Mouse (Mus musculus) hematopoietic multipotent progenitor cell, adult 10-12 weeks (in vitro differentiated cells): Measurements from ENCODE around the gene Aaed1. TPM values are rescaled to one million over a fixed set of nuclear protein-coding genes. Genes with fewer than 3 reads are reported as not detected.

ENCODE experiments used
- polyA plus RNA-seq: library from polyadenylated mRNA; stranded (reverse); fragments of >175 nt; gene quantifications from 2 replicates; pipeline ENCODE4 v1.2.3, GENCODE M21; 2012; ENCODE audit warnings: low replicate concordance

The Aaed1 gene
- polyA plus RNA-seq, result 4.6 and 5.4 TPM in 2 replicates

DNA sequence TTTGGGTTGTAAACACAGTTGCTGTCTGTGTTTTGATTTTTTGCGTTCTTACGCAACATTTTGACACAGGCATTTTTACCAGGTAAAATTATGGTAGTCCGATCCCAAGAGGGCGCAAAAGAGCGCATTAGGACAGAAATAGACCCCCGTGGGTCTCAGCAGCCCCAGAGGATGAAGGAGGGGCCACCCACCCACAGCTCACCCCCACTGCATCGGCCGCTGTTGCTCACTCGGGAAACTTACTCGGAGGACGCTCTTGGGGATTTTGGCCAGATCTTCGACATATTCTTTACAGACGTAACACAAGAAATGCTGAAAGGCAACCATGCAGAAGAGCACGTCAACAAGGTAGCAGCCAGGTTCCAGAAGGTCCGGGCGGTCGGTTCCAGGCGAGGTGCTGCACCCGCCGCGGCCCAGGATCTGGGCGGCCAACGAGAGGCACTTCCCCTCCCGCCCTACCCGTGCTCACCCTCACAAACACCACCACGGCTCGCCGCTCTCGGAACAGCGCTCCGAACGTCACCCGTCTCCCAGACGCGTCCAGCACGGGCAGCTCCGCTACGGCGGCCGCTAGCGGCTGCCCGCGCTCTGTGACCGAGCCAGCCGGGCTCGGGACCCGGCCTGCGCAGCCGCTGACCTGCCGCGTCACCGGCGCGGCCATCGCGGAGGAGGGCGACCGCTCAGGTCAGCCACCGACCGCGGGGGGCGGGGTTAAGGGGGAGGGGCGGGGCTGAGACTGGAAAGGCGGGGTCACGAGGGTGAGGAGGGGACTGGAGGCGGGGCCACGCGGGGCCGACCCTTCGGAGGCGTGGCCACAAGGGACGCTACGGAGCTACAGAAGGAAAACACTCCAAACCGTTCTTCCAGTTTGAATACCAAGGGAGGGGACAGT is at the start of gene Aaed1:
Gene Aaed1 (minus strand): TSS at position 687 of the 892 bp plus-strand sequence.

DNA sequence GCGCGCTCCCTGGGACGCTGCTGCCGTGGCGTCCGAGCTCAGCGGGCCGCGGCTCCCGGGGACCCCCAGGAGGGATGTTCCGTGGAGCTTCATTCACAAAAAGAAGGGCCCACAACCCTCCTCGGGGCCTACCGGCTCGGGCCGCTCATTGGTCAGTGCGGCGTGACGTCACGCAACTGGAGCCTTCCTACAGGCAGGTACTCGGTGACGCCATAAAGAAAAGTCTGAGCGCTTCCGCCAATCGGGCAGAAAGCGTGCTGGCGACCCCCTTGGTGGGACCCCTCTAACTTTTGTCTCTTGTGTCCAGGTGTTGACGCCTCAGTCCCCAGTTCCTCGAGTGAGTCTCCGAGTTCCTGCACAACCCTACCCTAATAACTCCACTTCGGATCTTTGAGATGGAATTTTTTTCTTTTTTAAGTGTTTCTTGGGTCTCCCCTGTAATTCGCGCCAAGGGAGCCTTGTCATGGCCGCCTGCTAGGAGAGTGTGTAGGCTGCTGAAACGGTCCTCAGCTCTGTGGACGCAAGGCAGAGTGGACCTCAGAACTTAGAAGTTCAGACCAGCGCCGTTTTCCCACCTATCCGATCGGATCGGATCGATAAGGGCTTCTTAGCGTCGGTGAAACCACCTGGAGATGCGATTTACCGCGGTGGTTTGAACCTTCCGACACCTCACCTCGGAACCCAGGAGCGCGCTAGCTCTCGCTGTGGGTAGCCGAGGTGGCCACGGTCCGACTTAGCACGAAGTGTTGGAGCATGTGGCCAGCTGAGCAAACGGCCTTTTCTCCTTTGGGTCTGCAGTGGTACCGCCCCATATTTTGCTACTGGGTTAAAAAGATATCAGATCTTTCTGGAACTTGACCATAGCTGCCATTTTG is 37.4 kb downstream of the Aaed1 start, which contains the start of gene Cdc14b:
Gene Cdc14b (minus strand): TSS at position 412 of the 875 bp plus-strand sequence.

Other genes with a start within 250 kb of the Aaed1 start
- gene Hsd17b3, start 223.5 kb downstream of the Aaed1 start, polyA plus RNA-seq, result not detected in 2 replicates
- gene Slc35d2, start 183.3 kb downstream of the Aaed1 start, polyA plus RNA-seq, result 37.7 and 56.2 TPM in 2 replicates
- gene Zfp367, start 159.5 kb downstream of the Aaed1 start, polyA plus RNA-seq, result 4.5 and 9.7 TPM in 2 replicates
- 43.3 and 124 TPM in 2 replicates for gene Habp4, start 150.9 kb downstream of the Aaed1 start, polyA plus RNA-seq
- gene Cdc14b, start 37.4 kb downstream of the Aaed1 start, polyA plus RNA-seq, result 2.1 TPM in 2 replicates
- 1.8 TPM in 2 replicates for gene Ctsl, start 58.2 kb upstream of the Aaed1 start, polyA plus RNA-seq
- 11.5 and 17.0 TPM in 2 replicates for gene Cdk20, start 119.6 kb upstream of the Aaed1 start, polyA plus RNA-seq
- not detected in 2 replicates for gene Fam240b, start 185.1 kb upstream of the Aaed1 start, polyA plus RNA-seq